Mouse (Mus musculus): Measurements from ENCODE around the gene Wdfy4. TPM values are rescaled to one million over a fixed set of nuclear protein-coding genes. Genes with fewer than 3 reads are reported as not detected.
A peak's percentile ranks its signal among the peaks of the same experiment; 100 is the strongest.

The Wdfy4 gene
- polyA plus RNA-seq, 1 experiment from 2014 or later = 0.18 TPM

GRCm38 (mm10) chr14:33104809-33105208 is 80.5 kb downstream of the Wdfy4 start:
- ATAC-seq (replicated peaks; ENCODE audit: low FRiP score) = 0 out of 2 replicates have a peak, but pooled peaks have one; percentile 52
- WGBS = 66% methylated on average over 3 of the region's 3 CpGs
- no peaks in the 10 kb centered on the region for H3K36me3 ChIP-seq

GRCm38 (mm10) chr14:33101609-33102008 is 83.7 kb downstream of the Wdfy4 start:
- H3K27ac ChIP-seq = no peak overlapping the region
- H3K27me3 ChIP-seq = no peaks in the 10 kb centered on the region
- ATAC-seq (replicated peaks; ENCODE audit: low FRiP score) = no peak
- no peak overlapping the region for H3K9ac ChIP-seq
- H3K36me3 ChIP-seq = no peaks in the 10 kb centered on the region
- WGBS = 52% methylated on average over 2 of the region's 2 CpGs
- no peaks in the 10 kb centered on the region for H3K9me3 ChIP-seq (replicated peaks)
- H3K4me3 ChIP-seq (replicated peaks) = no peak overlapping the region
- no peaks in the 10 kb centered on the region for H3K4me1 ChIP-seq
- no peak overlapping the region for H3K4me2 ChIP-seq

More at GRCm38 (mm10) chr14:33104809-33105208, 80.5 kb downstream of the Wdfy4 start:
- Histone ChIP-seq H3K4me1 (no peaks in the 10 kb centered on the region), H3K27me3 (no peaks in the 10 kb centered on the region), H3K9me3 (replicated peaks) (no peaks in the 10 kb centered on the region), H3K9ac (no peak overlapping the region), H3K4me3 (replicated peaks) (no peak overlapping the region), H3K27ac (no peak overlapping the region), H3K4me2 (no peak overlapping the region)

- WGBS = 84% methylated on average over 5 of the region's 5 CpGs
- no peaks in the 10 kb centered on the region for H3K27me3 ChIP-seq
- H3K4me2 ChIP-seq = no peak overlapping the region
- H3K4me3 ChIP-seq (replicated peaks) = no peak overlapping the region
- H3K36me3 ChIP-seq = no peaks in the 10 kb centered on the region
- no peak overlapping the region for H3K27ac ChIP-seq
- ATAC-seq (replicated peaks; ENCODE audit: low FRiP score) = no peak
- H3K9me3 ChIP-seq (replicated peaks) = no peaks in the 10 kb centered on the region
- no peak overlapping the region for H3K9ac ChIP-seq
- no peaks in the 10 kb centered on the region for H3K4me1 ChIP-seq
Observed at GRCm38 (mm10) chr14:33099926-33100325, 85.4 kb downstream of the Wdfy4 start.

- Histone ChIP-seq H3K27me3 (no peaks in the 10 kb centered on the region), H3K36me3 (no peaks in the 10 kb centered on the region), H3K4me2 (no peak overlapping the region), H3K27ac (no peak overlapping the region), H3K4me1 (no peaks in the 10 kb centered on the region), H3K9me3 (replicated peaks) (no peaks in the 10 kb centered on the region), H3K4me3 (replicated peaks) (no peak overlapping the region), H3K9ac (no peak overlapping the region)
- 0 out of 2 replicates have a peak, but pooled peaks have one; percentile 18 for ATAC-seq (replicated peaks; ENCODE audit: low FRiP score)
- 70% methylated on average over 7 of the region's 7 CpGs for WGBS
Observed at GRCm38 (mm10) chr14:33099111-33099510, 86.2 kb downstream of the Wdfy4 start.

- H3K4me1 ChIP-seq = no peaks in the 10 kb centered on the region
- no peak for ATAC-seq (replicated peaks; ENCODE audit: low FRiP score)
Observed at GRCm38 (mm10) chr14:33096462-33096861, 88.8 kb downstream of the Wdfy4 start.

GRCm38 (mm10) chr14:33083326-33083725 is 102.0 kb downstream of the Wdfy4 start:
- Histone ChIP-seq H3K4me1 (0 out of 2 replicates have a peak, but pooled peaks cover 3% of the 10 kb centered on the region), H3K9ac (no peak overlapping the region), H3K9me3 (replicated peaks) (no peaks in the 10 kb centered on the region), H3K4me2 (no peak overlapping the region), H3K27me3 (no peaks in the 10 kb centered on the region), H3K4me3 (replicated peaks) (no peak overlapping the region), H3K36me3 (no peaks in the 10 kb centered on the region), H3K27ac (no peak overlapping the region)
- 54% methylated on average over 8 of the region's 8 CpGs for WGBS
- no peak for ATAC-seq (replicated peaks; ENCODE audit: low FRiP score)

More at GRCm38 (mm10) chr14:33096462-33096861, 88.8 kb downstream of the Wdfy4 start:
- Histone ChIP-seq H3K27ac (no peak overlapping the region), H3K36me3 (no peaks in the 10 kb centered on the region), H3K27me3 (0 out of 2 replicates have a peak, but pooled peaks cover 5% of the 10 kb centered on the region), H3K9me3 (replicated peaks) (no peaks in the 10 kb centered on the region), H3K9ac (no peak overlapping the region), H3K4me2 (no peak overlapping the region), H3K4me3 (replicated peaks) (no peak overlapping the region)
- WGBS = 83% methylated on average over 5 of the region's 5 CpGs

GRCm38 (mm10) chr14:33082301-33082700 is 103.0 kb downstream of the Wdfy4 start:
- H3K4me2 ChIP-seq = no peak overlapping the region
- no peaks in the 10 kb centered on the region for H3K9me3 ChIP-seq (replicated peaks)
- WGBS = 68% methylated on average over 1 of the region's 1 CpGs
- no peaks in the 10 kb centered on the region for H3K36me3 ChIP-seq
- no peak overlapping the region for H3K9ac ChIP-seq
- H3K4me3 ChIP-seq (replicated peaks) = no peak overlapping the region
- no peak overlapping the region for H3K27ac ChIP-seq
- H3K27me3 ChIP-seq = no peaks in the 10 kb centered on the region
- no peak for ATAC-seq (replicated peaks; ENCODE audit: low FRiP score)
- H3K4me1 ChIP-seq = 0 out of 2 replicates have a peak, but pooled peaks cover 3% of the 10 kb centered on the region

- Histone ChIP-seq H3K27ac (no peak overlapping the region), H3K4me2 (no peak overlapping the region), H3K36me3 (no peaks in the 10 kb centered on the region), H3K9me3 (replicated peaks) (no peaks in the 10 kb centered on the region), H3K27me3 (no peaks in the 10 kb centered on the region), H3K9ac (no peak overlapping the region), H3K4me1 (0 out of 2 replicates have a peak, but pooled peaks cover 3% of the 10 kb centered on the region), H3K4me3 (replicated peaks) (no peak overlapping the region)
- 69% methylated on average over 6 of the region's 6 CpGs for WGBS
- ATAC-seq (replicated peaks; ENCODE audit: low FRiP score) = no peak
Observed at GRCm38 (mm10) chr14:33081370-33081860, 103.9 kb downstream of the Wdfy4 start.

GRCm38 (mm10) chr14:33078596-33078995 is 106.7 kb downstream of the Wdfy4 start:
- 0 out of 2 replicates have a peak, but pooled peaks cover 3% of the 10 kb centered on the region for H3K4me1 ChIP-seq
- no peak overlapping the region for H3K4me2 ChIP-seq
- no peaks in the 10 kb centered on the region for H3K27me3 ChIP-seq
- no peaks in the 10 kb centered on the region for H3K36me3 ChIP-seq
- ATAC-seq (replicated peaks; ENCODE audit: low FRiP score) = no peak
- no peak overlapping the region for H3K27ac ChIP-seq
- no peak overlapping the region for H3K4me3 ChIP-seq (replicated peaks)
- no peaks in the 10 kb centered on the region for H3K9me3 ChIP-seq (replicated peaks)
- WGBS = 81% methylated on average over 6 of the region's 6 CpGs
- H3K9ac ChIP-seq = no peak overlapping the region

- 88% methylated on average over 6 of the region's 6 CpGs for WGBS
- Histone ChIP-seq H3K36me3 (no peaks in the 10 kb centered on the region), H3K4me2 (no peak overlapping the region), H3K9me3 (replicated peaks) (no peaks in the 10 kb centered on the region), H3K27me3 (no peaks in the 10 kb centered on the region), H3K4me3 (replicated peaks) (no peak overlapping the region), H3K4me1 (no peaks in the 10 kb centered on the region), H3K27ac (no peak overlapping the region), H3K9ac (no peak overlapping the region)
- ATAC-seq (replicated peaks; ENCODE audit: low FRiP score) = no peak
Observed at GRCm38 (mm10) chr14:33078110-33078509, 107.2 kb downstream of the Wdfy4 start.

- no peaks in the 10 kb centered on the region for H3K4me1 ChIP-seq
- 82% methylated on average over 3 of the region's 3 CpGs for WGBS
- H3K4me2 ChIP-seq = no peak overlapping the region
- no peak for ATAC-seq (replicated peaks; ENCODE audit: low FRiP score)
- no peak overlapping the region for H3K27ac ChIP-seq
- H3K9me3 ChIP-seq (replicated peaks) = no peaks in the 10 kb centered on the region
- H3K36me3 ChIP-seq = no peaks in the 10 kb centered on the region
- no peak overlapping the region for H3K4me3 ChIP-seq (replicated peaks)
- no peak overlapping the region for H3K9ac ChIP-seq
- H3K27me3 ChIP-seq = 0 out of 2 replicates have a peak, but pooled peaks cover 2% of the 10 kb centered on the region
Observed at GRCm38 (mm10) chr14:33073355-33073754, 112.0 kb downstream of the Wdfy4 start.

GRCm38 (mm10) chr14:33072351-33072750 is 113.0 kb downstream of the Wdfy4 start:
- no peaks in the 10 kb centered on the region for H3K36me3 ChIP-seq
- H3K9ac ChIP-seq = no peak overlapping the region
- H3K4me3 ChIP-seq (replicated peaks) = no peak overlapping the region
- H3K9me3 ChIP-seq (replicated peaks) = no peaks in the 10 kb centered on the region
- ATAC-seq (replicated peaks; ENCODE audit: low FRiP score) = no peak
- no peak overlapping the region for H3K4me2 ChIP-seq
- H3K27ac ChIP-seq = no peak overlapping the region
- H3K27me3 ChIP-seq = 0 out of 2 replicates have a peak, but pooled peaks cover 2% of the 10 kb centered on the region
- 84% methylated on average over 7 of the region's 7 CpGs for WGBS
- H3K4me1 ChIP-seq = no peaks in the 10 kb centered on the region

GRCm38 (mm10) chr14:33067676-33068075 is 117.6 kb downstream of the Wdfy4 start:
- H3K9me3 ChIP-seq (replicated peaks) = no peaks in the 10 kb centered on the region
- no peak overlapping the region for H3K4me3 ChIP-seq (replicated peaks)
- no peak for ATAC-seq (replicated peaks; ENCODE audit: low FRiP score)
- H3K36me3 ChIP-seq = no peaks in the 10 kb centered on the region
- WGBS = 66% methylated on average over 9 of the region's 9 CpGs
- no peak overlapping the region for H3K27ac ChIP-seq
- no peak overlapping the region for H3K9ac ChIP-seq
- no peak overlapping the region for H3K4me2 ChIP-seq
- H3K4me1 ChIP-seq = no peaks in the 10 kb centered on the region
- H3K27me3 ChIP-seq = 0 out of 2 replicates have a peak, but pooled peaks cover 2% of the 10 kb centered on the region

Measured in kidney, embryonic 15.5 days (tissue).